Mouse (Mus musculus) ES-Bruce4 (cell line): Measurements from ENCODE around the gene Abcg4. TPM values are rescaled to one million over a fixed set of nuclear protein-coding genes. Genes with fewer than 3 reads are reported as not detected.
A peak's percentile ranks its signal among the peaks of the same experiment; 100 is the strongest.

Source experiments
- H3K27ac ChIP-seq: 2 replicates; pipeline ENCODE4 v1.5.1; 2012; ENCODE audit warnings: low read length, inconsistent platforms; ENCODE audit not compliant: insufficient read depth
- H3K27me3 ChIP-seq: 2 replicates; pipeline ENCODE4 v1.6.1; 2012; ENCODE audit warnings: mild to moderate bottlenecking, low read length, inconsistent platforms; ENCODE audit not compliant: control insufficient read depth, poor library complexity, insufficient read depth, severe bottlenecking
- H3K36me3 ChIP-seq: 2 replicates; pipeline ENCODE4 v1.6.1; 2012; ENCODE audit warnings: inconsistent platforms, mild to moderate bottlenecking, low read length, moderate library complexity; ENCODE audit not compliant: control insufficient read depth, poor library complexity, insufficient read depth, severe bottlenecking
- H3K4me1 ChIP-seq: one replicate; pipeline ENCODE4 v1.8.1; 2011; ENCODE audit warnings: low read length; ENCODE audit not compliant: control insufficient read depth, insufficient read depth
- H3K4me3 ChIP-seq: 2 replicates; pipeline ENCODE4 v1.5.1; 2011; ENCODE audit warnings: low read depth, mild to moderate bottlenecking, low read length
- H3K9ac ChIP-seq: 2 replicates; pipeline ENCODE4 v1.6.1; 2012; ENCODE audit warnings: low read depth, mild to moderate bottlenecking, inconsistent platforms; ENCODE audit not compliant: poor library complexity, severe bottlenecking
- H3K9me3 ChIP-seq: replicated peaks from 2 replicates; pipeline ENCODE4 v1.6.1; 2012; ENCODE audit warnings: mild to moderate bottlenecking, low read length, inconsistent platforms; ENCODE audit not compliant: control insufficient read depth, poor library complexity, insufficient read depth, severe bottlenecking
- CTCF ChIP-seq: IDR thresholded peaks from one replicate; pipeline ENCODE4 v1.8.1; 2011; ENCODE audit warnings: low read depth, low read length
- EP300 ChIP-seq: IDR thresholded peaks from 2 replicates; pipeline ENCODE4 v1.6.1; 2011; ENCODE audit warnings: low read depth, low read length; ENCODE audit not compliant: insufficient read depth
- POLR2A ChIP-seq: IDR thresholded peaks from one replicate; pipeline ENCODE4 v1.8.1; 2011; ENCODE audit warnings: low read length; ENCODE audit not compliant: insufficient read depth
- polyA plus RNA-seq: library from polyadenylated mRNA; stranded (reverse); fragments of >200 nt; gene quantifications from 2 replicates; pipeline ENCODE4 v1.2.4, GENCODE M21; 2011; ENCODE audit warnings: low read depth; ENCODE audit not compliant: missing spikeins, insufficient read depth, insufficient read length

Gene Abcg4
- polyA plus RNA-seq, 1 experiment = 1.3 TPM

DNA sequence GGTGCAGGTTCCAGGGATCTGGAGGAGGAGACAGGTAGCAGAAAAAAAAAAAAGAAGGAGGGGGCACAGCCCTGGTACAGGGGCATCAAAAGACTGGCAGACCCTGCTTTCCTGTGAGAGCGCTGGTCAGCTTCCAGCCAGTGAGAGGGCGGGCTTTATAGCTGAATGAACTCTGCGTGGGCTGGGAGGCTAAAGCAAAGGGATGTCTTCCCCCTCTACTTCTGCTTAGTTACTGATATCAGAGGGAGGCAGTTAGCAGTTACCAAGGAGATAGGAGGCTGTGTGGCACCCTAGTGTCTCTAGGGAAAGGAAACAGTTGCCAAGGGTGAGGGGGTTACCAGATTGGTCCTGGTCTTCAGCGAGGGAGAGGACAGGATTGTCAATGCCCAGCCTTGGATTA is 38.0 kb downstream of the Abcg4 start:
- H3K9ac ChIP-seq = no peak overlapping the region
- H3K36me3 ChIP-seq = no peaks in the 10 kb centered on the region
- H3K4me3 ChIP-seq = no peak overlapping the region
- no peaks in the 10 kb centered on the region for H3K27me3 ChIP-seq
- peaks cover 2% of the 10 kb centered on the region for H3K4me1 ChIP-seq
- no peak overlapping the region for H3K27ac ChIP-seq
- no peak for TF ChIP-seq CTCF
- no peak for TF ChIP-seq EP300
- TF ChIP-seq POLR2A = no peak
- no peaks in the 10 kb centered on the region for H3K9me3 ChIP-seq

DNA sequence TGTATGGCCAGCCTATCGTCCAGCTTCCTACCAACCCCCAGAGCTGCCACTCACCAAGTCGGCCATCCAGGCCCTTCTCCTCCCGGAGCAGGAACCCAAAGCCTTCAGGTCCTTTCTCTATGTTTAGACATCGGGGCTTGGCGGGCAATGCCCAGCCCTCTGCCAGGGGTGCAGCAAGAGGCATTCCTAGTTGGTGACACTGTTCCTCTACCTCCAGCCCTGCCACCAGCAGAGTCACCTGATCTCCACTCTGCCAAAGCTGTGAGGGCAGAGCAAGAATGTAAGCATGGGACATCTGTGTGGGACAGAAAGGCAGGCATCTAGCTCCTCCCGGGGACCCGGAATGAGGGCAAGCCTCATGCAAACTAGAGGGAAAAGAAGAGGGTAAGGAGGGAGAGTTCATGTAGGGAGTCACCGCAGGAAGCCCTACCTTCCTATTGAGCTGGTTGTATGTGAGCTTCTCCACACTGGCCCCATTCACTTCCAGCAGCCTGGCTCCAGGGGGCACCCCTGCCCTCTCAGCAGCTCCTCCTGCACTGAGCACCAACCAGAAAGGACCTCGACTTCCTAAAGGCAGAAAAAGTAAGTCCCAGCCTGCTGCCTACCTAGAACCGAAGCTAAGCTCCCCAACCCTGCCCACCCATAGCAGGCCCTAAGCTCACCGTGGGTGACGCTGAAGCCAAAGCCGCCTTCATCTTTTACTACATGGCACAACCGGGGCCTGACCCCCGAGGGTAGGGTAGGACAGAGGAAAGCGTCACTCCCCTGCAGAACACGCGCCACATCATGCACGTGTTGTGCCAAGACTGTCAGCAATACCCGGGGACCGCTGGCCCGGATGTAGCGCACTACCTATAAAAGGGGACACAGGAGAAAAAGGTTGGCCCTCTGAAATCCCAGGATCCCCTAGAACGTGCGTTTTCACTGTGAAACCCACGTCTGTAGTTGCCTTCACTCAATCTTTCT is 39.0 kb downstream of the Abcg4 start:
- no peak overlapping the region for H3K27ac ChIP-seq
- H3K4me3 ChIP-seq = peak overlapping the region; percentile 6; the same call in 1 of the 2 replicates

DNA sequence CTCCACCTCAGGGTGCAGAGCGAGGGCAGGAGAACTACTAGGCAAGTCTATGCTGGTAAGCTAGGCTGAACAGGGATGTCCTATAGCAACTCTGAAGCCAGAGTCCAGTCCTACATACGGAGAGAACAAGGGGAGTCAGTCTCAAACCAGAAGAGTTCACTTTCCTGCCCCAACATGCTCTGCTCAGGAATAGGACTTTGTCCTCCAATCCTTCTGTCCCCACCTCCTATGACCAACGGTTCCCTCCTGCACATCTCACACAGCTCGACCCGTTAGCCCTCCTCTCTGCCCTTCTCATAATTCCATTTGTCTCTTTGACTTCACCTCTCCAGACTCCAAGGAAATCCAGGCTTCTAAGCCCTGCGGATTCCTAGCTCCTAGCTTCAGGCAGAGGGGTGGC is 40.5 kb downstream of the Abcg4 start:
- Histone ChIP-seq H3K27ac (no peak overlapping the region), H3K27me3 (no peaks in the 10 kb centered on the region), H3K9me3 (no peaks in the 10 kb centered on the region), H3K4me1 (peaks cover 2% of the 10 kb centered on the region), H3K36me3 (no peaks in the 10 kb centered on the region), H3K9ac (no peak overlapping the region), H3K4me3 (no peak overlapping the region)
- no peak for TF ChIP-seq POLR2A

More for the DNA sequence above, 39.0 kb downstream of the Abcg4 start:
- H3K9ac ChIP-seq = no peak overlapping the region
- H3K27me3 ChIP-seq = no peaks in the 10 kb centered on the region
- TF ChIP-seq POLR2A = no peak
- 0 out of 2 replicates have a peak, but pooled peaks have one; percentile 11 for TF ChIP-seq EP300
- peak; percentile 62 for TF ChIP-seq CTCF
- H3K4me1 ChIP-seq = peaks cover 2% of the 10 kb centered on the region
- H3K36me3 ChIP-seq = no peaks in the 10 kb centered on the region
- H3K9me3 ChIP-seq = no peaks in the 10 kb centered on the region

DNA sequence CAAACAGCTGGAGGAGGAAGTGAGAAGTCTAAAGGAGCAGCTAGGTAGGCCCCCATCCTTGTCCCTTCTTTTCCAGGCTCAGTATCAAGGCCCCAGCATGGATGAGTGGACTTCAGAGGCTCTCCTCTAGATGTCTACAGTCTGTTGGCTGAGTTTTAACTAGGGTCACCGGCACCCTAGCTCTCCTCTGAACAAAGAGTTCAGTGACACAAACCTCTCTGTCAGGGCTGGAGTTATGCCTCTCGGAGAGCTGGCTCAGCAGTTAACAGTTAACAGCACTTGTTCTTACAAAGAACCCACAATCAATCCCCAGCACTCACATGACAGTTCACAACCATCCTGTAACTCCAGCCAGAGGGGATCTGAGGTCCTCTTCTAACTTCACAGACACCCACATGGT is 44.8 kb downstream of the Abcg4 start:
- no peaks in the 10 kb centered on the region for H3K4me1 ChIP-seq
- TF ChIP-seq CTCF = no peak
- TF ChIP-seq EP300 = no peak
- no peak for TF ChIP-seq POLR2A
- no peak overlapping the region for H3K4me3 ChIP-seq
- no peak overlapping the region for H3K9ac ChIP-seq
- no peak overlapping the region for H3K27ac ChIP-seq
- no peaks in the 10 kb centered on the region for H3K9me3 ChIP-seq
- no peaks in the 10 kb centered on the region for H3K36me3 ChIP-seq
- no peaks in the 10 kb centered on the region for H3K27me3 ChIP-seq

DNA sequence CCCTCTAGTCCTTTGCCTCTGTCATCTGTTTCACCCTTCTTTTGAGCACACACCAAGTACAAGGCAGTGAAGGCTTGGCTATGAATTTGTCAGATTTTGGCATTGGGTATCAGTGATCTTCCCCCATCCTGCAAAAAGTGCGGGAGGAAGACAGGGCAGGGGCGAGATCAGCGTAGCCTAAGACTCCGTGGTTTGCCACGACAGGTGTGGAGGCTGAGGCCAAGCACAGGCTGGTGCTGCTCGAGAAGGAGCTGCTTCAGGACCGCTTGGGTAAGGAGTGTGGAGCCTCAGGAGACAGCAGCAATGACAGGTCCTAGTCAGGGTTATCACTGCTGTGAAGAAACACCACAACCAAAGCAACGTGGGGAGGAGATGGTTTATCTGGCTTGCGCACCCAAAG is 47.0 kb downstream of the Abcg4 start:
- Histone ChIP-seq H3K9me3 (no peaks in the 10 kb centered on the region), H3K4me3 (no peak overlapping the region), H3K27ac (no peak overlapping the region), H3K4me1 (no peaks in the 10 kb centered on the region), H3K9ac (no peak overlapping the region), H3K27me3 (no peaks in the 10 kb centered on the region), H3K36me3 (no peaks in the 10 kb centered on the region)
- TF ChIP-seq EP300 (no peak), POLR2A (no peak)

DNA sequence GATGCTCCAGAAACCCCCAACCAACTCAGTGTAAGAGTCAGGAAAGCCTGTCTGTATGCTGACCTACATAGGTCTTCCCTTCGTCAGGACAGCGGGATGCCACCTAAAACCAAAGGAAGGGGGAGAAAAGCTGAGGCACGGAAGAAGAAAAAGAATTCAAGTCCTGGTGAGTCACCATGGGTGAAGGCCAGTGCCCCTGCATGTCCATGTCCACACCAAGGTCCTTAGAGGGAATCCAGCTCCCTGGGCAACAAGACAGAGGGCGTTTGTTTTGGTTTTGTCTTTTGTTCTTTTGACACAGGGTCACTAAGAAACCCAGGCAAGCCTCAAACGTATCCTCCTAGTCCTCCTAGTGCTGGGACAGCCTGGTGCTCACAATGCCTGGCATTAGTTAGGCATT is 47.5 kb downstream of the Abcg4 start:
- Histone ChIP-seq H3K9ac (no peak overlapping the region), H3K27ac (no peak overlapping the region), H3K4me1 (no peaks in the 10 kb centered on the region), H3K27me3 (no peaks in the 10 kb centered on the region), H3K36me3 (no peaks in the 10 kb centered on the region), H3K9me3 (no peaks in the 10 kb centered on the region), H3K4me3 (no peak overlapping the region)
- no peak for TF ChIP-seq EP300
- no peak for TF ChIP-seq POLR2A
- TF ChIP-seq CTCF = no peak
